ENCODE assay signal across 30 mouse cellular contexts in genomic region chr16:38338077-38338476, GRCm38 (mm10). TPM values are rescaled to one million over a fixed set of nuclear protein-coding genes. Genes with fewer than 3 reads are reported as not detected.
DNase-seq lines count a peak whose midpoint lies in the region; ATAC-seq and TF ChIP-seq lines count a peak whose summit lies in the region.
"Not testable (repeated sequence)": the region's sequence is repeated elsewhere in the genome, so short reads cannot be mapped to it uniquely, and the experiment has no call there.
"Had no signal": no experiment of that assay in that cellular context is flagged by ENCODE, and none has a peak within 500 bp of the region (broad histone marks: within the 10 kb centered on the region; RNA-seq: fewer than 3 reads in every experiment).

No protein-coding gene starts in this region.

- not testable (repeated sequence) for H3K9me3 ChIP-seq in CH12.LX (replicated peaks; ENCODE audit: low read length); MEL (replicated peaks; ENCODE audit: insufficient read depth, low read length); liver, embryonic 14.5 days (ENCODE audit: control insufficient read depth, low read length); stomach, postnatal 0 days (ENCODE audit: control insufficient read depth, low read length)

- TF ChIP-seq CTCF in CH12.LX (conservative IDR thresholded peaks at IDR 0.05 in 1 of 2, IDR thresholded peaks at IDR 0.05 in 1 of 2; ENCODE audit: low read depth in 2 of 2, low read length in 2 of 2) (peak in 1 of 2 experiments; percentile 56; a peak in 2 of 4 replicates), MEL (IDR thresholded peaks at IDR 0.05 in 2 of 3, conservative IDR thresholded peaks at IDR 0.05 in 1 of 3; ENCODE audit: control insufficient read depth in 1 of 3, insufficient read depth in 1 of 3, low read depth in 2 of 3, low read length in 3 of 3, poor library complexity in 1 of 3, severe bottlenecking in 1 of 3) (peak; percentile 13 to 39 (median 26); a peak in 4 of 6 replicates)
- peak; percentile 19; the same call in 1 of the 2 replicates for TF ChIP-seq CTCF in gastrocnemius, adult 2 months (IDR thresholded peaks at IDR 0.05)
- TF ChIP-seq CTCF in layer of hippocampus, adult 2 months (conservative IDR thresholded peaks at IDR 0.05) = peak; percentile 56
- peak; percentile 37 for TF ChIP-seq CTCF in liver, embryonic 14.5 days (IDR thresholded peaks at IDR 0.05; ENCODE audit: low read depth)
- TF ChIP-seq CTCF in stomach, postnatal 0 days (IDR thresholded peaks at IDR 0.05; ENCODE audit: low read depth) = peak; percentile 21; the same call in 1 of the 2 replicates

- H3K79me2 ChIP-seq in CH12.LX (replicated peaks; ENCODE audit: control insufficient read depth, extremely low read depth, insufficient read depth, poor library complexity, severe bottlenecking); MEL (ENCODE audit: control insufficient read depth, insufficient read depth, low read length, poor library complexity): not testable (repeated sequence)

- dilution Hi-C loops in CH12.LX (cut with MboI; ENCODE audit: extremely low pct_ligation_motif_present, extremely low pct_unique_long_range_greater_than_20kb, low sequenced_read_pairs) = not testable (repeated sequence)

- H3K9ac ChIP-seq in CH12.LX (ENCODE audit: insufficient read depth, low read depth); MEL (ENCODE audit: control insufficient read depth, low read depth, low read length, poor library complexity, severe bottlenecking); liver, embryonic 14.5 days (replicated peaks); stomach, postnatal 0 days (ENCODE audit: low read length): not testable (repeated sequence)

- ATAC-seq in liver, embryonic 14.5 days (ENCODE audit: insufficient read depth); stomach, postnatal 0 days (ENCODE audit: low FRiP score, low TSS enrichment): not testable (repeated sequence)

- TF ChIP-seq EP300 in CH12.LX (IDR thresholded peaks at IDR 0.05; ENCODE audit: low read length); MEL (IDR thresholded peaks at IDR 0.05; ENCODE audit: low read depth in 1 of 2, low read length in 2 of 2); liver, embryonic 14.5 days (IDR thresholded peaks at IDR 0.05; ENCODE audit: low read depth); stomach, postnatal 0 days (optimal IDR thresholded peaks at IDR 0.05): not testable (repeated sequence)

- H3K27me3 ChIP-seq in CH12.LX (replicated peaks); MEL (ENCODE audit: control insufficient read depth in 1 of 2, insufficient read depth in 2 of 2, low read length in 2 of 2); liver, embryonic 14.5 days (ENCODE audit: control insufficient read depth, insufficient read depth, low read length); stomach, postnatal 0 days (ENCODE audit: control insufficient read depth, insufficient read depth, low read length): not testable (repeated sequence)

- TF ChIP-seq RAD21 in CH12.LX (IDR thresholded peaks at IDR 0.05; ENCODE audit: low read depth, low read length) (peak; percentile 24), MEL (IDR thresholded peaks at IDR 0.05; ENCODE audit: low read depth, low read length) (peak; percentile 32)

- not testable (repeated sequence) for H3K4me3 ChIP-seq in CH12.LX (replicated peaks in 1 of 3; ENCODE audit: low read depth in 2 of 3, low read length in 2 of 3, poor library complexity in 1 of 3); MEL (ENCODE audit: control insufficient read depth in 1 of 2, insufficient read depth in 1 of 2, low read depth in 2 of 2, low read length in 2 of 2); gastrocnemius, adult 2 months; layer of hippocampus, adult 2 months; liver, embryonic 14.5 days (ENCODE audit: insufficient read depth in 1 of 2, low read depth in 2 of 2, low read length in 2 of 2); stomach, postnatal 0 days (ENCODE audit: low read depth, low read length)

- H3K4me1 ChIP-seq in CH12.LX (ENCODE audit: control insufficient read depth in 1 of 2, insufficient read depth in 2 of 2); MEL (ENCODE audit: control insufficient read depth in 1 of 2, insufficient read depth in 2 of 2, low read length in 2 of 2); liver, embryonic 14.5 days (replicated peaks; ENCODE audit: control insufficient read depth in 2 of 2, insufficient read depth in 2 of 2, low read length in 1 of 2); stomach, postnatal 0 days (replicated peaks; ENCODE audit: control insufficient read depth, insufficient read depth): not testable (repeated sequence)

- H3K27ac ChIP-seq in CH12.LX (ENCODE audit: insufficient read depth, low read depth); MEL (ENCODE audit: control insufficient read depth, low read depth, low read length); gastrocnemius, adult 2 months; layer of hippocampus, adult 2 months; liver, embryonic 14.5 days; stomach, postnatal 0 days (replicated peaks): not testable (repeated sequence)

- in situ Hi-C loops in CH12.LX (cut with MboI; ENCODE audit: low pct_ligation_motif_present, low pct_unique_long_range_greater_than_20kb, low sequenced_read_pairs) = loop anchor here (25.0 kb wide), 2 partner anchors 374 to 699 kb away; partner anchors contain the start of gene Arhgap31

- DNase-seq in CH12.LX (ENCODE audit: extremely low read depth); MEL (ENCODE audit: low read depth, low spot score); gastrocnemius, adult 2 months; layer of hippocampus, adult 2 months (ENCODE audit: low spot score in 2 of 2); liver, embryonic 14.5 days (ENCODE audit: low read depth in 3 of 3, low spot score in 3 of 3); stomach, postnatal 0 days (ENCODE audit: low spot score): not testable (repeated sequence)

- TF ChIP-seq POLR2A in CH12.LX (IDR thresholded peaks at IDR 0.05; ENCODE audit: low read depth, low read length); MEL (IDR thresholded peaks at IDR 0.05; ENCODE audit: control insufficient read depth in 1 of 2, insufficient read depth in 1 of 2, low read depth in 1 of 2, low read length in 2 of 2, poor library complexity in 1 of 2): not testable (repeated sequence)

- H3K36me3 ChIP-seq in CH12.LX (replicated peaks in 1 of 2; ENCODE audit: control insufficient read depth in 1 of 2, insufficient read depth in 1 of 2, low read length in 1 of 2); MEL (ENCODE audit: control insufficient read depth in 1 of 2, insufficient read depth in 2 of 2, low read length in 2 of 2); liver, embryonic 14.5 days (replicated peaks; ENCODE audit: control insufficient read depth, insufficient read depth, low read depth); stomach, postnatal 0 days (ENCODE audit: control insufficient read depth, insufficient read depth, low read length): not testable (repeated sequence)

- not testable (repeated sequence) for H3K4me2 ChIP-seq in CH12.LX (ENCODE audit: insufficient read depth, low read depth, poor library complexity, severe bottlenecking); liver, embryonic 14.5 days (ENCODE audit: low read depth); stomach, postnatal 0 days (replicated peaks; ENCODE audit: low read depth)

- intact Hi-C loops in gastrocnemius, adult 2 months (cut with DNase I) = not testable (repeated sequence)

- WGBS in liver, embryonic 14.5 days (ENCODE audit: insufficient replicate concordance) = 63% methylated on average over 4 of the region's 4 CpGs
- WGBS in stomach, postnatal 0 days = 90% methylated on average over 4 of the region's 4 CpGs

RNA-seq across cellular contexts. Expression of gene Maats1, which starts 3.9 kb away (rescaled TPM):
- total RNA-seq in CH12.LX (2012; rRNA removed) (3.9 TPM in 2 replicates), CH12.LX (2014; rRNA removed) (1.7 and 1.9 TPM in 2 replicates), MEL (2012; rRNA removed) (0.10 TPM in 1 of 2 replicates, not detected in the other)
- polyA plus RNA-seq in CH12.LX (2012; ENCODE audit: insufficient read length, low read depth) (2.0 and 2.9 TPM in 2 replicates), MEL (2012; ENCODE audit: insufficient read depth in 1 of 2, insufficient read length in 2 of 2, low read depth in 1 of 2, low replicate concordance in 2 of 2, missing spikeins in 1 of 2) (under 1 TPM in 1 of 2 experiments, not detected in 1; 0.03 TPM)
- total RNA-seq in gastrocnemius, adult 2 months (2021) = not detected
- total RNA-seq in layer of hippocampus, adult 2 months (2021) = 1 to 10 TPM; 1.1 to 1.3 TPM
- polyA plus RNA-seq in liver, embryonic 14.5 days (2012; rRNA removed) = 0.01 TPM in 1 of 2 replicates, not detected in the other
- polyA plus RNA-seq in liver, embryonic 14.5 days (2014; fragmentation: Nextera tagmentation; extraction: Ambion mirVana) = not detected in 2 replicates
- polyA plus RNA-seq in stomach, postnatal 0 days (2015; fragmentation: Nextera tagmentation; extraction: Ambion mirVana) = 0.27 and 0.44 TPM in 2 replicates
- total RNA-seq: common myeloid progenitor, adult 5-6 weeks; gastrocnemius, adult 8-10 months; gastrocnemius, postnatal 25 days had no signal
- polyA plus RNA-seq: adrenal gland, adult 2 months had no signal

RNA-seq across cellular contexts. Expression of gene Cox17, which starts 8.7 kb away (rescaled TPM):
- total RNA-seq in CH12.LX (2012; rRNA removed) (643 and 706 TPM in 2 replicates), CH12.LX (2014; rRNA removed) (410 and 438 TPM in 2 replicates), MEL (2012; rRNA removed) (293 and 295 TPM in 2 replicates)
- polyA plus RNA-seq in CH12.LX (2012; ENCODE audit: insufficient read length, low read depth) (533 and 622 TPM in 2 replicates), MEL (2012; ENCODE audit: insufficient read depth in 1 of 2, insufficient read length in 2 of 2, low read depth in 1 of 2, low replicate concordance in 2 of 2, missing spikeins in 1 of 2) (100 to 1,000 TPM in 1 of 2 experiments, not detected in 1; 269 TPM)
- total RNA-seq in gastrocnemius, adult 2 months (2021) = 100 to 1,000 TPM; 138 to 190 TPM
- total RNA-seq in layer of hippocampus, adult 2 months (2021) = 100 to 1,000 TPM; 123 to 126 TPM
- polyA plus RNA-seq in liver, embryonic 14.5 days (2012; rRNA removed) = 124 and 227 TPM in 2 replicates
- polyA plus RNA-seq in liver, embryonic 14.5 days (2014; fragmentation: Nextera tagmentation; extraction: Ambion mirVana) = 351 and 369 TPM in 2 replicates
- 301 and 327 TPM in 2 replicates for polyA plus RNA-seq in stomach, postnatal 0 days (2015; fragmentation: Nextera tagmentation; extraction: Ambion mirVana)

RNA-seq across cellular contexts. Expression of gene Gm21987, which starts 8.8 kb away (rescaled TPM):
- total RNA-seq in CH12.LX (2012; rRNA removed) (0.42 TPM in 1 of 2 replicates, not detected in the other), CH12.LX (2014; rRNA removed) (not detected in 2 replicates), MEL (2012; rRNA removed) (not detected in 2 replicates)
- polyA plus RNA-seq in CH12.LX (2012; ENCODE audit: insufficient read length, low read depth) (0.87 TPM in 1 of 2 replicates, not detected in the other), MEL (2012; ENCODE audit: insufficient read depth in 1 of 2, insufficient read length in 2 of 2, low read depth in 1 of 2, low replicate concordance in 2 of 2, missing spikeins in 1 of 2) (not detected)
- not detected for total RNA-seq in gastrocnemius, adult 2 months (2021)
- not detected for total RNA-seq in layer of hippocampus, adult 2 months (2021)
- not detected in 2 replicates for polyA plus RNA-seq in liver, embryonic 14.5 days (2012; rRNA removed)
- polyA plus RNA-seq in liver, embryonic 14.5 days (2014; fragmentation: Nextera tagmentation; extraction: Ambion mirVana) = not detected in 2 replicates
- polyA plus RNA-seq in stomach, postnatal 0 days (2015; fragmentation: Nextera tagmentation; extraction: Ambion mirVana) = not detected in 2 replicates
- total RNA-seq: adrenal gland, postnatal 14 days; adrenal gland, postnatal 4 days; common myeloid progenitor, adult 5-6 weeks; forebrain, postnatal 0 days; gastrocnemius, adult 8-10 months; gastrocnemius, postnatal 25 days; hindbrain, postnatal 0 days had no signal
- polyA plus RNA-seq: adrenal gland, adult 2 months; C2C12; CD4-positive, CD25-positive, alpha-beta regulatory T cell, adult 4 months; cerebellum, adult 2 months; embryonic facial prominence, embryonic 12.5 days; embryonic facial prominence, embryonic 15.5 days; forebrain, embryonic 11.5 days; forebrain, embryonic 14.5 days; forebrain, postnatal 0 days; frontal cortex, adult 2 months; gonadal fat pad, adult 2 months; hindbrain, embryonic 11.5 days; hindbrain, embryonic 14.5 days; hindbrain, postnatal 0 days; inflammation-experienced regulatory T-cells, adult 6 months had no signal

RNA-seq across cellular contexts. Expression of gene Popdc2, which starts 23.9 kb away (rescaled TPM):
- total RNA-seq in CH12.LX (2012; rRNA removed) (1.0 and 3.6 TPM in 2 replicates), CH12.LX (2014; rRNA removed) (0.17 and 0.30 TPM in 2 replicates), MEL (2012; rRNA removed) (15.2 and 17.5 TPM in 2 replicates)
- polyA plus RNA-seq in CH12.LX (2012; ENCODE audit: insufficient read length, low read depth) (0.35 and 1.1 TPM in 2 replicates), MEL (2012; ENCODE audit: insufficient read depth in 1 of 2, insufficient read length in 2 of 2, low read depth in 1 of 2, low replicate concordance in 2 of 2, missing spikeins in 1 of 2) (10 to 100 TPM in 1 of 2 experiments, not detected in 1; 45.4 TPM)
- 10 to 100 TPM; 55.5 to 61.6 TPM for total RNA-seq in gastrocnemius, adult 2 months (2021)
- under 1 TPM; 0.44 to 0.49 TPM for total RNA-seq in layer of hippocampus, adult 2 months (2021)
- 23.2 and 28.6 TPM in 2 replicates for polyA plus RNA-seq in liver, embryonic 14.5 days (2012; rRNA removed)
- 23.4 and 24.5 TPM in 2 replicates for polyA plus RNA-seq in liver, embryonic 14.5 days (2014; fragmentation: Nextera tagmentation; extraction: Ambion mirVana)
- 10.4 and 11.5 TPM in 2 replicates for polyA plus RNA-seq in stomach, postnatal 0 days (2015; fragmentation: Nextera tagmentation; extraction: Ambion mirVana)

RNA-seq across cellular contexts. Expression of gene Nr1i2, which starts 43.5 kb away (rescaled TPM):
- total RNA-seq in CH12.LX (2012; rRNA removed) (not detected in 2 replicates), CH12.LX (2014; rRNA removed) (not detected in 2 replicates), MEL (2012; rRNA removed) (not detected in 2 replicates)
- polyA plus RNA-seq in CH12.LX (2012; ENCODE audit: insufficient read length, low read depth) (not detected in 2 replicates), MEL (2012; ENCODE audit: insufficient read depth in 1 of 2, insufficient read length in 2 of 2, low read depth in 1 of 2, low replicate concordance in 2 of 2, missing spikeins in 1 of 2) (not detected)
- not detected for total RNA-seq in gastrocnemius, adult 2 months (2021)
- not detected for total RNA-seq in layer of hippocampus, adult 2 months (2021)
- polyA plus RNA-seq in liver, embryonic 14.5 days (2012; rRNA removed) = 3.6 and 4.1 TPM in 2 replicates
- 2.2 and 2.9 TPM in 2 replicates for polyA plus RNA-seq in liver, embryonic 14.5 days (2014; fragmentation: Nextera tagmentation; extraction: Ambion mirVana)
- 10.6 and 13.6 TPM in 2 replicates for polyA plus RNA-seq in stomach, postnatal 0 days (2015; fragmentation: Nextera tagmentation; extraction: Ambion mirVana)
- total RNA-seq: common myeloid progenitor, adult 5-6 weeks; forebrain, postnatal 0 days; gastrocnemius, adult 8-10 months; gastrocnemius, postnatal 25 days; heart, adult 18-20 months; heart, postnatal 14 days; heart, postnatal 4 days; hindbrain, postnatal 0 days had no signal
- polyA plus RNA-seq: adrenal gland, adult 2 months; C2C12; CD4-positive, CD25-positive, alpha-beta regulatory T cell, adult 4 months; cerebellum, adult 2 months; embryonic facial prominence, embryonic 12.5 days; embryonic facial prominence, embryonic 15.5 days; forebrain, embryonic 11.5 days; forebrain, embryonic 14.5 days; forebrain, postnatal 0 days; frontal cortex, adult 2 months; heart, embryonic 13.5 days; hindbrain, embryonic 11.5 days; hindbrain, embryonic 14.5 days; inflammation-experienced regulatory T-cells, adult 6 months had no signal
